21 mouse cellular contexts compared by ENCODE assay signal in the genomic region with DNA sequence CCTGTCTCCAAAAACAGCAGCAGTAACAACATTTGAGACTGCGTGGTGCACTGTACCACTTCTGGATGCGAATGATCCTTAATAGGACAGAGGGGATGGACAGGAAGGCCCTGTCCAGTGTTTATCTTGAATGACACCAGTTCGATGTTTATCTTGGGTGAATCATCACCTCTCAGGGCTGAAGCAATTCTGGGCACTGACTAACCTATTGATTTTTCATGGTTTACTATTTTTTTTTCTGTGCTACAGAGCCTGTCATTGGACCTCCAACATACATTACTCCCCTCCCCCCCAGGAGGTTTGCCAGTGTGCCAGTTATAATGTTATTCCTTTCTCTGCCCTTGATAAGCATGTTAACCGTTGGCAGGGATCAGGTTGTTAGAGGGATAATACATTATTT. TPM values are rescaled to one million over a fixed set of nuclear protein-coding genes. Genes with fewer than 3 reads are reported as not detected.
DNase-seq lines count a peak whose midpoint lies in the region; ATAC-seq lines count a peak whose summit lies in the region.
"Had no signal": no experiment of that assay in that cellular context is flagged by ENCODE, and none has a peak within 500 bp of the region (broad histone marks: within the 10 kb centered on the region; RNA-seq: fewer than 3 reads in every experiment).

No protein-coding gene starts in this region.

- no peaks in the 10 kb centered on the region for H3K4me1 ChIP-seq in liver, embryonic 11.5 days (replicated peaks; ENCODE audit: control insufficient read depth, insufficient read depth, low read length)
- H3K4me1 ChIP-seq in liver, embryonic 12.5 days = no peaks in the 10 kb centered on the region
- no peaks in the 10 kb centered on the region for H3K4me1 ChIP-seq in liver, embryonic 15.5 days (replicated peaks)
- H3K4me1 ChIP-seq: embryonic facial prominence, embryonic 10.5 days; forebrain, embryonic 15.5 days; intestine, embryonic 15.5 days; kidney, embryonic 15.5 days; neural tube, embryonic 12.5 days; stomach, embryonic 15.5 days had no signal

- H3K36me3 ChIP-seq in liver, embryonic 11.5 days (ENCODE audit: control insufficient read depth, insufficient read depth, low read length) = no peaks in the 10 kb centered on the region
- H3K36me3 ChIP-seq in liver, embryonic 12.5 days = no peaks in the 10 kb centered on the region
- no peaks in the 10 kb centered on the region for H3K36me3 ChIP-seq in liver, embryonic 15.5 days (replicated peaks)
- H3K36me3 ChIP-seq: embryonic facial prominence, embryonic 10.5 days; forebrain, embryonic 15.5 days; intestine, embryonic 15.5 days; kidney, embryonic 15.5 days; neural tube, embryonic 12.5 days; stomach, embryonic 15.5 days had no signal

- no peak overlapping the region for H3K9ac ChIP-seq in liver, embryonic 11.5 days (ENCODE audit: low read depth, low read length)
- H3K9ac ChIP-seq in liver, embryonic 12.5 days = no peak overlapping the region
- H3K9ac ChIP-seq in liver, embryonic 15.5 days = no peak overlapping the region
- H3K9ac ChIP-seq: forebrain, embryonic 15.5 days; intestine, embryonic 15.5 days; kidney, embryonic 15.5 days; neural tube, embryonic 12.5 days; stomach, embryonic 15.5 days had no signal

- WGBS in liver, embryonic 11.5 days = 67% methylated on average over 4 of the region's 4 CpGs
- 52% methylated on average over 4 of the region's 4 CpGs for WGBS in liver, embryonic 12.5 days (ENCODE audit: insufficient replicate concordance)
- 50% methylated on average over 4 of the region's 4 CpGs for whole genome bisulfite sequencing in liver, embryonic 15.5 days (ENCODE audit: insufficient replicate concordance)

- DNase-seq in adrenal gland, postnatal 14 days = peak; percentile 32
- DNase-seq in adrenal gland, postnatal 25 days = no peak
- no peak for DNase-seq in liver, embryonic 11.5 days (ENCODE audit: low spot score)
- DNase-seq in lung, postnatal 10 days = no peak
- DNase-seq: cerebellum, adult 18-20 months; cerebellum, postnatal 36 days; heart, postnatal 14 days; lung, adult 18-20 months; lung, postnatal 4 days; spleen, adult 18-20 months; thymus, postnatal 14 days had no signal

- H3K27me3 ChIP-seq in liver, embryonic 11.5 days (replicated peaks; ENCODE audit: control insufficient read depth, insufficient read depth, low read length) = no peaks in the 10 kb centered on the region
- no peaks in the 10 kb centered on the region for H3K27me3 ChIP-seq in liver, embryonic 12.5 days (replicated peaks)
- H3K27me3 ChIP-seq in liver, embryonic 15.5 days = no peaks in the 10 kb centered on the region
- H3K27me3 ChIP-seq: forebrain, embryonic 15.5 days; intestine, embryonic 15.5 days; kidney, embryonic 15.5 days; neural tube, embryonic 12.5 days; stomach, embryonic 15.5 days had no signal

- no peaks in the 10 kb centered on the region for H3K9me3 ChIP-seq in liver, embryonic 11.5 days (ENCODE audit: control insufficient read depth, low read length)
- no peaks in the 10 kb centered on the region for H3K9me3 ChIP-seq in liver, embryonic 12.5 days (replicated peaks)
- no peaks in the 10 kb centered on the region for H3K9me3 ChIP-seq in liver, embryonic 15.5 days (replicated peaks)
- H3K9me3 ChIP-seq: forebrain, embryonic 15.5 days; intestine, embryonic 15.5 days; kidney, embryonic 15.5 days; stomach, embryonic 15.5 days had no signal

- no peak overlapping the region for H3K27ac ChIP-seq in liver, embryonic 11.5 days (ENCODE audit: low read depth, low read length)
- H3K27ac ChIP-seq in liver, embryonic 12.5 days = no peak overlapping the region
- 0 out of 2 replicates have a peak overlapping the region, but pooled peaks have one; percentile 57 for H3K27ac ChIP-seq in liver, embryonic 15.5 days (replicated peaks)
- H3K27ac ChIP-seq: embryonic facial prominence, embryonic 10.5 days; forebrain, embryonic 15.5 days; intestine, embryonic 15.5 days; kidney, embryonic 15.5 days; neural tube, embryonic 12.5 days; stomach, embryonic 15.5 days had no signal

- no peak for ATAC-seq in liver, embryonic 11.5 days (replicated peaks; ENCODE audit: low FRiP score)
- no peak for ATAC-seq in liver, embryonic 12.5 days
- ATAC-seq in liver, embryonic 15.5 days (ENCODE audit: insufficient read depth) = peak; percentile 70
- no peak for ATAC-seq in activated CD4-positive, CD25-positive, alpha-beta regulatory T cell, adult 4 months
- ATAC-seq: forebrain, embryonic 15.5 days; intestine, embryonic 15.5 days had no signal

- no peak overlapping the region for H3K4me3 ChIP-seq in liver, embryonic 11.5 days (ENCODE audit: low read depth, low read length)
- no peak overlapping the region for H3K4me3 ChIP-seq in liver, embryonic 12.5 days
- no peak overlapping the region for H3K4me3 ChIP-seq in liver, embryonic 15.5 days (replicated peaks)
- H3K4me3 ChIP-seq: embryonic facial prominence, embryonic 10.5 days; forebrain, embryonic 15.5 days; intestine, embryonic 15.5 days; kidney, embryonic 15.5 days; neural tube, embryonic 12.5 days; stomach, embryonic 15.5 days had no signal

- peak overlapping the region; percentile 3; the same call in 1 of the 2 replicates for H3K4me2 ChIP-seq in liver, embryonic 11.5 days
- no peak overlapping the region for H3K4me2 ChIP-seq in liver, embryonic 12.5 days
- H3K4me2 ChIP-seq in liver, embryonic 15.5 days = peak overlapping the region; percentile 29; the same call in 1 of the 2 replicates
- H3K4me2 ChIP-seq: forebrain, embryonic 15.5 days; heart, embryonic 11.5 days; intestine, embryonic 15.5 days; kidney, embryonic 15.5 days; neural tube, embryonic 12.5 days; stomach, embryonic 15.5 days had no signal

RNA-seq across cellular contexts. Expression of a gene that starts 43.9 kb away (rescaled TPM):
- 10.0 and 13.1 TPM in 2 replicates for total RNA-seq in adrenal gland, postnatal 14 days (2021)
- total RNA-seq in adrenal gland, postnatal 25 days (2021) = 7.6 and 13.4 TPM in 2 replicates
- polyA plus RNA-seq in liver, embryonic 11.5 days (2014; fragmentation: Nextera tagmentation; extraction: Ambion mirVana) = 4.9 and 6.2 TPM in 2 replicates
- 2.9 and 3.4 TPM in 2 replicates for polyA plus RNA-seq in liver, embryonic 12.5 days (2016; fragmentation: Nextera tagmentation; extraction: Ambion mirVana)
- 2.1 and 2.4 TPM in 2 replicates for polyA plus RNA-seq in liver, embryonic 15.5 days (2015; fragmentation: Nextera tagmentation; extraction: Ambion mirVana)
- polyA plus RNA-seq in activated CD4-positive, CD25-positive, alpha-beta regulatory T cell, adult 4 months (2017; shearing (Covaris generic)) = 10 to 100 TPM; 11.5 to 13.5 TPM
